Mouse (Mus musculus) gastrocnemius, postnatal 10 days (tissue): ENCODE data around the gene Hoxc8. TPM values are rescaled to one million over a fixed set of nuclear protein-coding genes. Genes with fewer than 3 reads are reported as not detected.

Source experiments
- DNase-seq: peaks from one replicate; pipeline ENCODE4 v3.0.0; 2021; ENCODE audit warnings: mixed read lengths
- total RNA-seq, 2 experiments: library from RNA; stranded (reverse); gene quantifications; 2 replicates each; pipeline ENCODE4 v1.2.3; 2021

The Hoxc8 gene
- total RNA-seq, 2 experiments from 2014 or later = 1.8 to 2.8 TPM

- DNase-seq = no peak
Measured at GRCm38 (mm10) chr15:102965003-102965891, 25.2 kb upstream of the Hoxc8 start.

- peak; percentile 98 for DNase-seq
Measured at GRCm38 (mm10) chr15:102965892-102966775, 24.3 kb upstream of the Hoxc8 start.

GRCm38 (mm10) chr15:102966776-102967311, 23.6 kb upstream of the Hoxc8 start, which contains the start of gene Hoxc10:
TSS of gene Hoxc10 (plus strand) at chr15:102966796.
- peak; percentile 48 for DNase-seq

GRCm38 (mm10) chr15:102967312-102967510, 23.2 kb upstream of the Hoxc8 start, which contains the start of gene Hoxc5:
TSS of gene Hoxc5 (plus strand) at chr15:102967443.
- DNase-seq = no peak

- DNase-seq = peak; percentile 43
Measured at GRCm38 (mm10) chr15:102967511-102968397, 22.7 kb upstream of the Hoxc8 start.

- no peak for DNase-seq
Measured at GRCm38 (mm10) chr15:102969296-102969695, 21.1 kb upstream of the Hoxc8 start.

DNA sequence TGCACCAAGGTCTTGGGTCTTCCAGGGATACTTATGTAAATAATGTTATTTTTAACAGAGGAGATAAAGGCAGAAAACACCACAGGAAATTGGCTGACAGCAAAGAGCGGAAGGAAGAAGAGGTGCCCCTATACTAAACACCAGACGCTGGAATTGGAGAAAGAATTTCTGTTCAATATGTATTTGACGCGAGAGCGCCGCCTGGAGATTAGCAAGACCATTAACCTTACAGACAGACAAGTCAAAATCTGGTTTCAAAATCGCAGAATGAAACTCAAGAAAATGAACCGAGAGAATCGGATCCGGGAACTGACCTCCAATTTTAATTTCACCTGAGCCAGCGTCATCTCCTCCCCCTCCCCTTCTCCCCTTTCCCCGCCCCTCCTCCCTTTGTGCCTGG, 19.7 kb upstream of the Hoxc8 start:
- no peak for DNase-seq

GRCm38 (mm10) chr15:102972254-102972653, 18.2 kb upstream of the Hoxc8 start:
- no peak for DNase-seq

DNA sequence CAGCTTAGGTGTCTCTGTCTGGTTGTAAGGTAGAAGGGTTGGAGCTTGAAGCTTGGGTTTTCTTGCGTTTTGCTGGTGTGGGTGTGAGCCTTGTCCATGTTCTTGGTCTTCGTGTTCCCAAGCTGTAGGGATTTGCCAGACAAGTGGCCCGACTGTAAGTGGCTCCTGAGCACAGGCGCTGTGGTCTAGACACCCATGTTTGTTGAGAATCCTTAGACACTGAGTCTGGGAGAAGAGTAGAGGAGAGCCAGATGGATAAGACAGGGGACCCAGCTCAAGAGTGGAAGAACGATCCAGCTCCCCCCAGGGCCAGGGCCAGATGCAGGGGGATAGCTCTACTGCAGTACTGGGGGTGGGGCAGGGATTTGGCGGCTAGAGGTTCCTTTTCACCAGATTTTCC, 17.7 kb upstream of the Hoxc8 start:
- DNase-seq = no peak

- no peak for DNase-seq
Measured at GRCm38 (mm10) chr15:102975034-102975433, 15.4 kb upstream of the Hoxc8 start.

GRCm38 (mm10) chr15:102975688-102976111, 14.7 kb upstream of the Hoxc8 start:
- DNase-seq = no peak

DNA sequence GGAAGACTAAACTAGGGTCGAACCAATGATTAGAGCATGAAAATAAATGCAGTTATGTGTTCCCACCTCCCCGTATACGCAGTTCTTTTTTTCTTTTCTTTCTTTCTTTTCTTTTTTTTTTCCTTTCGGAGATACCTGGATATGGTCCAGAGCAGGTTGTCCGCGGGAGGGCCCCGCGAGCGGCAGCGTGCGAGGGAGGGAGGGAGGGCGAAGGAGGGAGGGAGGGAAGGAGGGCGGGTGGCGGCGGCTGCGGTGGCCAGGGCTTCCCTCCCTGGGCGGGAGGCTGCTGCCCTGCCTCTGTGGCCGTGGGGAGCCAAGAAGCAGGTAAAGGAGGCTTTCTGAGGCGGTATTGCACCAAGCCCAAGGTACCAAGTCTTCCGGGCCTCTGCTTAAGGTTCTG, 14.2 kb upstream of the Hoxc8 start, which contains the start of gene Hoxc9:
Gene Hoxc9, plus strand, starts transcription at position 269 of the 400 bp plus-strand sequence.
- DNase-seq = no peak

DNA sequence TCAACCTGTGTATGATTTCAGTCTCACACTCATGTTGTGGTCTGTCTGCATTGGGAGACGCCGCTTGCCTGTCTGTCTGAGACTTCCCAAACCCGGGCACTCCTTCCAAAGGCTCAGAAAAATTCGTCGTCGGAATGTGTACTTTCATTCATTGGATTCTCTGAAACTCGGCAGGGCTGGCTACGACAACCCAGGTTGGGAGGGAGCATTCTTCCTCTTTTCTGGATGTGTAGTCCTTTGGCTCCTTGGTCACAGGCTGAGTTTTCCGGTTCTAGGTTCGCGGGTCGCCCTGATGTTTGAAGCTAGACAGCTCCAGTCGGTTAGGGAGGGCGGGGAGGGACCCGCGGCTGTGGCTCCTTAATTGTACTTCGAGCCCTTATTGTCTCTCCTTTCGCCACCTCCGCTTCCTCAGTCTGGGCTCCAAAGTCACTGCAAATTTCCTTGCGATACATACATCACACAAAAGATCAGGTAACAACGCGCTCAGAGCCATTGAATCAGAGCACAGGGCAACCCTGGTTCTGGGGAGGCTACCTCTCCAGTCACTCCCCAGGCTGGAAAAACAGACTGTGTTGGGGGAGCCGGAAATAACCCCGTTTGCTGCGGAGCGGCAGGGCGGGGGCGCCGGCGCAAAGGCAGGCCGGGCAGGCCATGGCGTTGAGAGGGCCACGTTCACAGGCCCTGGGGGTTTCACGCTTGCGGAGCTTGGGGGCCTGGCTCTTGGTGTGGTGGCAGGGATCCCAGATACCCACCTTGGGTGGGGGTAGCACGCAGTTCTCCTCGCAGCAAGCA, 13.6 kb upstream of the Hoxc8 start:
- no peak for DNase-seq

GRCm38 (mm10) chr15:102977423-102977974, 12.9 kb upstream of the Hoxc8 start:
- DNase-seq = no peak

DNA sequence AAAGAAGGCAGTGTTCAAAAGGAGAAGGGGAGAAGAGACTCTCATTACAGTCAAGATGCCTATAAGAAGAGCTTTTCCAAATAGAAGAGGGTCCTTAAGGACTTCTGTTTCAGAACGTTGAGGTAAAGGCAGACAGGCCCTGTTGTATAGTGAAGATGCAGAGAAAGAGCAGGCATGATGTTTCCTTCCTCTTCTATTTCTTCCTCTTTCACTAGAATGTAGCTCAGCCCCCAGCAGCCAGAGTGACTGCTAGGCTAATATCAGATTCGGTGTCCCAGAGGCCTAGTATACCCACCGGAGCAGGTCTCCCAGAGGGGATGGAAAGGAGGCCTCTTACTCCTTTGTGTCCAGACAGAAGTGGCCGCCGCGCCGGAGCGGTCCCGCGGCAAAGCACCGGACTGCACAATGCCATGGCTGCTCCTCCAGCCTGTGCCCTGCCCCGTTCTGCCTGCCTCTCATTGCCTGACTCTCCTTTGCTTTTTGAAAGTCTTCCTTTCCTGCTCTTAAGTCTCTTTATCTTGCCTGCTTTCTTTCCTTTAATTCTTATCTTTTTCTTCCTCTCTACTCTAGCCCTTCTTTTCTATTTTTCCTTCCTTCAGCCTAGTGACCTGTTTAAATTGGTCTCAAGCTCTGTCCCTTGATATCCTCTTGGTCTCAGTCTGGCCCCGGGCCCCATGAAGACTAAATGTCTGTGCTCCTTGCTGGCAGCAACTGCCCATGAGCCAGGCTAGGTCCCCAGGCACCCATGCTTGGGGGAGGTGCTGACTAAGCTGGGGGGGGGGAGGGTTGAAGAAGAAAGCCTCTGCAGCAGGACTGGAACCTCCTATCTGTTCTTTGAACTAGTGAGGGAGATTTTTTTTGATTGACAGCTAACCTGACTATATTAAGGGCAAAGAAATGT, 11.5 kb upstream of the Hoxc8 start:
- no peak for DNase-seq

- DNase-seq = no peak
Measured at GRCm38 (mm10) chr15:102979936-102980335, 10.5 kb upstream of the Hoxc8 start.

DNA sequence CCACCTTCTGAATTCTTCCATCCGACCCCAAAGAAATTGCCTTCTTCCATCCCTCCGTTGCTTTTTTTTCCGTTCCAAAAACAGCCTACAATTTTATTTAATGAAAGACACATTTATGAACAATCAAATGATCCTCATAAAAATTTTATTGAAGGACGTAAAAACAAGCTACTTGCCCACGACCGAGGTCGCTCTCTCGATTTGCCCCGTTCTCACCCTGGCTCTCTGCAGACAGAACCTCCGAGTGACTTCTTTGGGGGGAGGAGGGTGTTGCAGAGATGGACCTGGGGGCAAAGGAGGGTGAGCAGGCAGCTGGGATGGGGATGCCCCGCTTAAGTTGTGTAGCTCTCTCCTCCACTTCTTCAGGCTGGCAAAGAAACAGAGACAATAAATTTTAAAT, 10.1 kb upstream of the Hoxc8 start:
- DNase-seq = no peak

DNA sequence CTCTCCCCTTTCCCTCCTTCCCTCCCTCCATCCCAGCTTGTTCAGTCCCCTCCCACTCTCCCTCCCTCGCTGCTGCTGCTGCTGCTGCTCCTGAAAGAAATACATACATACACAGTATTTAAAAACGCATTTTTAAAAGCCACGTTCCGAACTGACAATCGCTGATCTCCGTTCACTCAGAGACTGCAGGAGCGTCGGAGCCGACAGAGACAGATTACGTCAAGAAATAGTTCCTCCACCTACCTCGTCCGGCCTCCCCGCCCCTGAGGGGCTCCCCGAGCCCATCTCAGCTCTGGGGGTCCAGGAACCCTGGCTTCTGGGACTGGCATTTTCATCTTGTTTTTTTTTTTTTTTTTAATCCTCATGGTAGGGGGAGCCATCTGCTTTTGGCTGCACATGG, 9.5 kb upstream of the Hoxc8 start:
- no peak for DNase-seq
